Mouse (Mus musculus) kidney, postnatal 4 days (tissue): ENCODE measurements at regions not wholly inside any gene's neighbourhood (a gene's known extent, or its start where the extent isn't known, plus 50 kb on each side); places are given as distances from the start of the nearest gene placed in this dataset.

ENCODE experiments used
- DNase-seq, 2 experiments: peaks; one replicate each; pipeline ENCODE4 v3.0.0; 2021; ENCODE audit warnings: mixed read lengths in 2 of 2

DNA sequence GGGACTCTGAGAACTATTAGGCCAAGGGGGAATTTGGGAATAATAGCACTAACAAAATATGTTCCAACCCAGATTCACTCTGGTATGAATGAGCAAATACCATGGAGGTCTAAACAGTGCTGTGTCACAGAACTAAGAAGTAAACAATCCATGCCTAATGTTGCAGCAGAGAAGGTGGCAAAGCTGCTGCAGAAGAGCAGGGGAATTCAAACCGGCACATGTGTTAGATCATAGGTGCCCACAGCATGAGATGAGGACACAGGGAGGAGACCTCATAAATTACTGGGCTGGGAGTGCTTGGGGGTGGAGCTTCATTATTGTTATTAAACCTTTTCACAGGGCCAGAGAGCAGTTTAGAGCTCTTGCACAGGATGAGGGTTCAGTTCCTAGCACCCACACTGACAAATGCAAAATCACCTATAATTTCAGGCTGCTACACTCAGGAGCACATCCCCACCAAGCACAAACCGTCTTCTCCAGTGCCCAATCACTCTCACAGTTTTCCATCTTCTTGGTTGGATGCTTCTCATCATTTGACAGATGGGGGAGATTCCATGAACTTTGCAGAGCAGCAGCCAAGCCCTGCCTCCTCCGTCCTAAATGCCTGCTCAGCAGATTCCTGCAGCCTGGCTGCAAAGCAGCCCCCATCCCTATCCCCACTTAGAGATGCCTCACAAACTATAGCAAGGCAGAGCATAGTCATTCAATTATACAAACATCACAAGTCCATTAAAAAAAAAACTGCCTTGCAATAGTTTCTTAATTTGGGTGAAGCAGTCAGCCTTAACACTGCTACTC lies 79.0 kb upstream of the Rarb start:
- peak; percentile 31 to 51 for DNase-seq

DNA sequence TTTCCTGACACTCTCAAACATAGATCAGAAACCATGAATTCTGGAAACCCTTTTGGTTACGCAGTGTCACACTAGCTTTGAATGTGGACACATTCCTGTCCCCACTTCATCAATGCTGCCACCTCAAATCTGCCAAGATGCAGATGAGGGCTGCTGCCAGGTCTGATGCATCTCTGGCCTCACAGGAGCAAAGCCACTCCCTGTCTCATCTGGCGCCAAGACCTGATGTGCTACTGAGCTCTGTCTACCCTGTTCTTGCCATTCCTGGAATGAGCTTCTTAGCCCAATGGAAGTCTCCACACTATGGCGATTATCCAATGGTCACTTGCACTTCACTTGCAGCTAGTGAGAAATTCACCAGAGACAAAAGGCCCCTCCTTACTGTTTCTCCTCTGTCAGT lies 78.0 kb upstream of the Rarb start:
- DNase-seq = no peak

DNA sequence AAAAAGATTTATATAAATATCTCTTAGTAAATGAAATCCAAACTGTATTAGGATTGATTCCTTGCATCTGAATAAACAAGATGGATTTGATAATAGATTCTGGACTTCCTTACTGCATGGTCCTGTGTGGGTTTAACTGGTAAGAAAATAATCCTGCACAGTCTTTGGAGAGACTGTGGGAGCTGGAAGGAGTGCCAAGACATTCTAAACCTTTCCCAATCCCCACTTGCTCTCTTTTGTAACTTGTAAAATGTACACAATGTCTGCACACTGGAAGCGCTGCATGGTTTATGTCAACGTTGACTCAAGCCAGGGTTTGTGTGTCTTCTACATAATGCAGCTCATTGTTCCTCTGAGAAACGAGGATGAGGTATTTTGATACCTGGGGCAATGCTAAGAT lies 62.3 kb upstream of the Rarb start:
- no peak for DNase-seq

DNA sequence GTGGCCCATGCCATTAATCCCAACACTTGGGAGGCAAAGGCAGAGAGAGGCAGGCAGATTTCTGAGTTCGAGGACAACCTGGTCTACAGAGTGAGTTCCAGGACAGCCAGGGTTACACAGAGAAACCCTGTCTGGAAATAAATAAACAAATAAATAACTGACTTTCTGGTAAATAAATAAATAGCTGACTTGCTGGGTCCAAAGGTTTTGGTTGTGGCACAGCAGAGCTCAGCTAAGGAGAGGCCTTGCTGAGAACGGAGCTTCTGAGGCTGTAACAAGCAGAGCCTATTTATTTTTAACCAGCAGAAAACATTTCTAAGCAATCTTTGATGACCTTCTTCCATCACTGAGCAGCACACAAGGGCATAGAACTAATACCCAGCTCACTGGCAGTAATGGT lies 50.3 kb upstream of the Rarb start:
- no peak for DNase-seq
